Mouse (Mus musculus) CH12.LX (cell line): ENCODE measurements at regions not wholly inside any gene's neighbourhood (a gene's known extent, or its start where the extent isn't known, plus 50 kb on each side); places are given as distances from the start of the nearest gene placed in this dataset.

Experiments
- DNase-seq: peaks from one replicate; pipeline ENCODE4 v3.0.0-alpha.2; 2013; ENCODE audit errors: extremely low read depth
- H3K27ac ChIP-seq: 2 replicates; pipeline ENCODE4 v1.5.1; 2012; ENCODE audit warnings: low read depth, mild to moderate bottlenecking, control low read depth, moderate library complexity; ENCODE audit not compliant: insufficient read depth
- H3K27me3 ChIP-seq: replicated peaks from 2 replicates; pipeline ENCODE3; 2012; ENCODE audit warnings: inconsistent platforms
- H3K36me3 ChIP-seq, 2 experiments: replicated peaks in 1 of 2; 2 replicates each; pipeline versions ENCODE3 to v1.6.1; 2012; ENCODE audit warnings: inconsistent platforms in 1 of 2, low read length in 1 of 2, mild to moderate bottlenecking in 1 of 2, mixed read lengths in 1 of 2, moderate library complexity in 1 of 2; ENCODE audit not compliant: control insufficient read depth in 1 of 2, insufficient read depth in 1 of 2
- H3K4me1 ChIP-seq, 2 experiments: 2 replicates each; pipeline ENCODE4 v1.6.1; 2012; ENCODE audit warnings: inconsistent platforms in 1 of 2, moderate library complexity in 1 of 2; ENCODE audit not compliant: insufficient read depth in 2 of 2, control insufficient read depth in 1 of 2
- H3K4me2 ChIP-seq: 2 replicates; pipeline ENCODE4 v1.6.1; 2012; ENCODE audit warnings: low read depth, mild to moderate bottlenecking, control low read depth; ENCODE audit not compliant: poor library complexity, insufficient read depth, severe bottlenecking
- H3K4me3 ChIP-seq, 3 experiments: fragments of 150-350 bp in 1 of 3; sonication (generic) in 1 of 3; replicated peaks in 1 of 3; 2 replicates each; pipeline versions ENCODE3 to v1.5.1; 2011 to 2012; ENCODE audit warnings: low read depth in 2 of 3, low read length in 2 of 3, mild to moderate bottlenecking in 2 of 3, moderate library complexity in 2 of 3, control low read depth in 1 of 3, improper control_type of control experiment in 1 of 3, inconsistent platforms in 1 of 3, mixed read lengths in 1 of 3; ENCODE audit not compliant: poor library complexity in 1 of 3
- H3K79me2 ChIP-seq: replicated peaks from 2 replicates; pipeline ENCODE4 v1.6.1; 2012; ENCODE audit warnings: mild to moderate bottlenecking, moderate library complexity; ENCODE audit not compliant: control insufficient read depth, poor library complexity, insufficient read depth, severe bottlenecking; ENCODE audit errors: extremely low read depth
- H3K9ac ChIP-seq: 2 replicates; pipeline ENCODE4 v1.6.1; 2012; ENCODE audit warnings: low read depth, mild to moderate bottlenecking, control low read depth, moderate library complexity; ENCODE audit not compliant: insufficient read depth
- H3K9me3 ChIP-seq: replicated peaks from 2 replicates; pipeline ENCODE3; 2012; ENCODE audit warnings: low read length, inconsistent platforms, mixed read lengths
- CHD2 ChIP-seq: IDR thresholded peaks from 2 replicates; pipeline ENCODE4 v1.6.1; 2011; ENCODE audit warnings: low read length, improper control_type of control experiment
- ELF1 ChIP-seq: IDR thresholded peaks from 2 replicates; pipeline ENCODE4 v1.6.1; 2014; ENCODE audit warnings: low read depth, mild to moderate bottlenecking, inconsistent platforms, low read length, improper control_type of control experiment
- EP300 ChIP-seq: IDR thresholded peaks from 2 replicates; pipeline ENCODE4 v1.6.1; 2011; ENCODE audit warnings: low read length, improper control_type of control experiment
- GABPA ChIP-seq: IDR thresholded peaks from 2 replicates; pipeline ENCODE4 v1.6.1; 2012; ENCODE audit warnings: low read depth, low read length, improper control_type of control experiment, inconsistent platforms; ENCODE audit not compliant: insufficient replicate concordance
- HCFC1 ChIP-seq: IDR thresholded peaks from 2 replicates; pipeline ENCODE4 v1.6.1; 2012; ENCODE audit warnings: low read depth, mild to moderate bottlenecking, inconsistent platforms, low read length, improper control_type of control experiment
- IRF4 ChIP-seq: IDR thresholded peaks from 2 replicates; pipeline ENCODE4 v1.6.1; 2014; ENCODE audit warnings: low read depth, mild to moderate bottlenecking, inconsistent platforms, low read length, improper control_type of control experiment
- JUN ChIP-seq: IDR thresholded peaks from 2 replicates; pipeline ENCODE4 v1.6.1; 2011; ENCODE audit warnings: low read depth, mild to moderate bottlenecking, low read length, improper control_type of control experiment, moderate library complexity; ENCODE audit not compliant: insufficient read depth
- KAT2A ChIP-seq: IDR thresholded peaks from 2 replicates; pipeline ENCODE4 v1.6.1; 2012; ENCODE audit warnings: low read length, improper control_type of control experiment, inconsistent platforms; ENCODE audit not compliant: insufficient replicate concordance
- MAZ ChIP-seq: IDR thresholded peaks from 2 replicates; pipeline ENCODE4 v1.6.1; 2012; ENCODE audit warnings: low read depth, mild to moderate bottlenecking, inconsistent platforms, low read length, improper control_type of control experiment, moderate library complexity
- MXI1 ChIP-seq: IDR thresholded peaks from 2 replicates; pipeline ENCODE4 v1.6.1; 2011; ENCODE audit warnings: mild to moderate bottlenecking, low read depth, low read length, improper control_type of control experiment
- MYC ChIP-seq: IDR thresholded peaks from 2 replicates; pipeline ENCODE4 v1.6.1; 2011; ENCODE audit warnings: low read depth, mild to moderate bottlenecking, improper control_type of control experiment, low read length
- NELFE ChIP-seq: IDR thresholded peaks from 2 replicates; pipeline ENCODE4 v1.6.1; 2011; ENCODE audit warnings: low read depth, low read length, improper control_type of control experiment
- NRF1 ChIP-seq: IDR thresholded peaks from 2 replicates; pipeline ENCODE4 v1.6.1; 2014; ENCODE audit warnings: low read depth, mild to moderate bottlenecking, inconsistent platforms, low read length, improper control_type of control experiment, moderate library complexity
- POLR2A ChIP-seq: IDR thresholded peaks from 2 replicates; pipeline ENCODE4 v1.6.1; 2011; ENCODE audit warnings: low read depth, mild to moderate bottlenecking, improper control_type of control experiment, low read length
- POLR2AphosphoS2 ChIP-seq: IDR thresholded peaks from 2 replicates; pipeline ENCODE4 v1.6.1; 2011; ENCODE audit warnings: low read depth, low read length, improper control_type of control experiment
- RCOR1 ChIP-seq: conservative IDR thresholded peaks from 2 replicates; pipeline ENCODE4 v1.6.1; 2012; ENCODE audit warnings: low read depth, mild to moderate bottlenecking, inconsistent platforms, low read length, improper control_type of control experiment
- SIN3A ChIP-seq: IDR thresholded peaks from 2 replicates; pipeline ENCODE4 v1.6.1; 2012; ENCODE audit warnings: low read length, improper control_type of control experiment, inconsistent platforms
- SMC3 ChIP-seq: IDR thresholded peaks from 2 replicates; pipeline ENCODE4 v1.6.1; 2011; ENCODE audit warnings: low read depth, low read length, improper control_type of control experiment
- TBP ChIP-seq: conservative IDR thresholded peaks from 2 replicates; pipeline ENCODE4 v1.6.1; 2011; ENCODE audit warnings: low read depth, low read length, improper control_type of control experiment
- USF2 ChIP-seq: conservative IDR thresholded peaks from 2 replicates; pipeline ENCODE4 v1.6.1; 2011; ENCODE audit warnings: low read depth, low read length, improper control_type of control experiment
- ZC3H11A ChIP-seq: IDR thresholded peaks from 2 replicates; pipeline ENCODE4 v1.6.1; 2012; ENCODE audit warnings: low read depth, mild to moderate bottlenecking, inconsistent platforms, low read length, improper control_type of control experiment
- ZKSCAN1 ChIP-seq: IDR thresholded peaks from 2 replicates; pipeline ENCODE4 v1.6.1; 2012; ENCODE audit warnings: low read depth, inconsistent platforms, low read length, improper control_type of control experiment, borderline replicate concordance
- ZMIZ1 ChIP-seq: IDR thresholded peaks from 2 replicates; pipeline ENCODE4 v1.6.1; 2012; ENCODE audit warnings: low read depth, mild to moderate bottlenecking, inconsistent platforms, low read length, improper control_type of control experiment
- ZNF384 ChIP-seq: IDR thresholded peaks from 2 replicates; pipeline ENCODE4 v1.6.1; 2012; ENCODE audit warnings: low read depth, low read length, improper control_type of control experiment, inconsistent platforms
- dilution Hi-C: fragments of 300-500 bp; cut with MboI; formaldehyde crosslinking; loops from 2 replicates; pipeline ENCODE4 v1.14.3; 2020; ENCODE audit warnings: low sequenced_read_pairs; ENCODE audit not compliant: extremely low pct_unique_long_range_greater_than_20kb, extremely low pct_ligation_motif_present
- in situ Hi-C: fragments of 300-500 bp; cut with MboI; formaldehyde crosslinking; loops from 3 replicates; pipeline ENCODE4 v1.14.3; 2019; ENCODE audit warnings: low sequenced_read_pairs, low pct_ligation_motif_present, low pct_unique_long_range_greater_than_20kb, mixed read lengths

DNA sequence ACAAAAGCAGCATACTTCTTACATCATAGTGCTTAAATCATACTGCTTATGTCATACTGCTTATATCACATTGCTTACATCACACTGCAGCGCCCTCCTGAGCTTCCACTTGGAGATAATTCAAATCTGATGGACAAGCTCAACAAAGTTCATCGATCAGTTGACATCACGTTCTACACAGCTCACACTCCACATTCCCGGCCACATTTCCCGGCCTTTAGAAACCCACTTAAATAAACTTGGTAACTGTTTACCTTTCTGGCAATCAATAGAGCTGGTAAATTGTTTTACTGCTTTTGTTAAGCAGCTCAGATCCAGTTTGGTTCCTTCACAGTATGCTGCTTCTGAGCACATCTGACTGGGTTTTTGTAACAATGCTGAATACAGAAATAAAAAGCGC is 194.0 kb downstream of the Fzd1 start:
- DNase-seq = no peak
- no peaks in the 10 kb centered on the region for H3K79me2 ChIP-seq

DNA sequence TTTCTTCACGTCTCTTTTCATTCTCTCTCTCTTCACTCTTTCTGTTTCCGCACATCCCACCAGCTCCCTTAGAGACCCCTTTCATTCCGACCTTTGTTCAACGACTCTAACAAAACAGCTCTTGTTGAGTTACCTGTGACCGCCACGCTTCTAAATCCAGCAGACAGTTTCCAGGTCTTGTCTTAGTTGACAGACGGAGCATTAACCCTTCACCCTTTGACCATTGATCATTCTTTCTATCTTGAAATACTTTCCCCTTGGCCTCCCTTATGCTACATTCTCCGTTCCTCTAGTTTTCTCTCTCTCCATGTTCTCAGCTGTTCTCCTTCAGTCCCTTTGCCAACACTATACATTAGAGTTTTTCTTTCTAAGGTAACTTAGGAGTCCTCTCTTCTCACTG is 196.2 kb downstream of the Fzd1 start:
- H3K27me3 ChIP-seq = no peaks in the 10 kb centered on the region
- no peak overlapping the region for H3K4me2 ChIP-seq
- no peaks in the 10 kb centered on the region for H3K36me3 ChIP-seq
- no peaks in the 10 kb centered on the region for H3K4me1 ChIP-seq
- dilution Hi-C loops = no loop called here
- H3K79me2 ChIP-seq = no peaks in the 10 kb centered on the region
- no peak for TF ChIP-seq POLR2AphosphoS2
- no peak for TF ChIP-seq MAZ
- TF ChIP-seq ZMIZ1 = no peak
- no peak for TF ChIP-seq POLR2A
- no peak for TF ChIP-seq EP300
- TF ChIP-seq SIN3A = no peak
- TF ChIP-seq JUN = no peak
- TF ChIP-seq ZNF384 = no peak
- TF ChIP-seq ZC3H11A = no peak
- TF ChIP-seq KAT2A = no peak
- no peak for TF ChIP-seq ZKSCAN1
- no peak for TF ChIP-seq HCFC1
- no peak for TF ChIP-seq TBP
- no peak for TF ChIP-seq MYC
- no peak for TF ChIP-seq SMC3
- no peak for TF ChIP-seq NRF1
- TF ChIP-seq IRF4 = no peak
- no peak for TF ChIP-seq RCOR1
- no peak for TF ChIP-seq ELF1
- TF ChIP-seq GABPA = no peak
- peaks cover 2% of the 10 kb centered on the region for H3K9me3 ChIP-seq
- in situ Hi-C loops = no loop called here
- no peak overlapping the region for H3K4me3 ChIP-seq
- no peak overlapping the region for H3K27ac ChIP-seq
- DNase-seq = no peak
- H3K9ac ChIP-seq = no peak overlapping the region

More for the DNA sequence above, 194.0 kb downstream of the Fzd1 start:
- Histone ChIP-seq H3K9me3 (no peaks in the 10 kb centered on the region), H3K27ac (no peak overlapping the region), H3K4me1 (no peaks in the 10 kb centered on the region), H3K27me3 (no peaks in the 10 kb centered on the region), H3K4me2 (no peak overlapping the region), H3K4me3 (no peak overlapping the region), H3K9ac (no peak overlapping the region), H3K36me3 (no peaks in the 10 kb centered on the region)
- in situ Hi-C loops = no loop called here
- TF ChIP-seq USF2 = no peak
- no peak for TF ChIP-seq NELFE
- TF ChIP-seq MXI1 = no peak
- TF ChIP-seq SIN3A = no peak
- no peak for TF ChIP-seq GABPA
- no peak for TF ChIP-seq CHD2
- dilution Hi-C loops = no loop called here
